Mouse (Mus musculus): ENCODE data around the gene Sult2a3. TPM values are rescaled to one million over a fixed set of nuclear protein-coding genes. Genes with fewer than 3 reads are reported as not detected.
"Not testable (repeated sequence)": the region's sequence is repeated elsewhere in the genome, so short reads cannot be mapped to it uniquely, and the experiment has no call there.

Gene Sult2a3
- not detected in 2 replicates for polyA plus RNA-seq (2015; fragmentation: Nextera tagmentation; extraction: Ambion mirVana)

- no peak within 1 kb of the TSS for H3K4me2 ChIP-seq (ENCODE audit: low read depth, low read length)
- H3K9me3 ChIP-seq (replicated peaks; ENCODE audit: control insufficient read depth, low read length): no peaks in the 10 kb centered on the region
- no peak for ATAC-seq (ENCODE audit: insufficient read depth, low FRiP score)
- WGBS: 84% methylated on average over 2 of the region's 2 CpGs
- no peaks in the 10 kb centered on the region for H3K4me1 ChIP-seq (ENCODE audit: control insufficient read depth, insufficient read depth, low read length)
- no peaks in the 10 kb centered on the region for H3K27me3 ChIP-seq (ENCODE audit: control insufficient read depth, insufficient read depth, low read length)
- no peak within 1 kb of the TSS for H3K27ac ChIP-seq (ENCODE audit: low read length)
- no peaks in the 10 kb centered on the region for H3K36me3 ChIP-seq (ENCODE audit: control insufficient read depth, insufficient read depth, low read length)
- no peak within 1 kb of the TSS for H3K4me3 ChIP-seq (replicated peaks; ENCODE audit: low read length)
- no peak within 1 kb of the TSS for H3K9ac ChIP-seq (ENCODE audit: low read length)
Measured at GRCm38 (mm10) chr7:14122944-14123343, at the start of gene Sult2a3. Gene Sult2a3, minus strand, starts transcription at chr7:14123044.

- no peak for ATAC-seq (ENCODE audit: insufficient read depth, low FRiP score)
- Histone ChIP-seq H3K27me3 (ENCODE audit: control insufficient read depth, insufficient read depth, low read length) (no peaks in the 10 kb centered on the region), H3K27ac (ENCODE audit: low read length) (no peak overlapping the region), H3K4me1 (ENCODE audit: control insufficient read depth, insufficient read depth, low read length) (no peaks in the 10 kb centered on the region), H3K9ac (ENCODE audit: low read length) (no peak overlapping the region), H3K36me3 (ENCODE audit: control insufficient read depth, insufficient read depth, low read length) (no peaks in the 10 kb centered on the region), H3K4me3 (replicated peaks; ENCODE audit: low read length) (no peak overlapping the region), H3K4me2 (ENCODE audit: low read depth, low read length) (no peak overlapping the region), H3K9me3 (replicated peaks; ENCODE audit: control insufficient read depth, low read length) (no peaks in the 10 kb centered on the region)
- WGBS: 79% methylated on average over 2 of the region's 2 CpGs
Measured at GRCm38 (mm10) chr7:14120436-14120835, 2.4 kb downstream of the Sult2a3 start.

GRCm38 (mm10) chr7:14119865-14120264 lies 3.0 kb downstream of the Sult2a3 start:
- H3K27ac ChIP-seq (ENCODE audit: low read length); H3K9ac ChIP-seq (ENCODE audit: low read length); H3K36me3 ChIP-seq (ENCODE audit: control insufficient read depth, insufficient read depth, low read length); H3K9me3 ChIP-seq (replicated peaks; ENCODE audit: control insufficient read depth, low read length); H3K4me1 ChIP-seq (ENCODE audit: control insufficient read depth, insufficient read depth, low read length); ATAC-seq (ENCODE audit: insufficient read depth, low FRiP score); H3K4me3 ChIP-seq (replicated peaks; ENCODE audit: low read length); H3K27me3 ChIP-seq (ENCODE audit: control insufficient read depth, insufficient read depth, low read length); H3K4me2 ChIP-seq (ENCODE audit: low read depth, low read length): not testable (repeated sequence)
- WGBS: 65% methylated on average over 3 of the region's 3 CpGs

- no peak for ATAC-seq (ENCODE audit: insufficient read depth, low FRiP score)
- no peak overlapping the region for H3K4me2 ChIP-seq (ENCODE audit: low read depth, low read length)
- no peaks in the 10 kb centered on the region for H3K36me3 ChIP-seq (ENCODE audit: control insufficient read depth, insufficient read depth, low read length)
- H3K27ac ChIP-seq (ENCODE audit: low read length): no peak overlapping the region
- no peaks in the 10 kb centered on the region for H3K27me3 ChIP-seq (ENCODE audit: control insufficient read depth, insufficient read depth, low read length)
- H3K9ac ChIP-seq (ENCODE audit: low read length): no peak overlapping the region
- no peak overlapping the region for H3K4me3 ChIP-seq (replicated peaks; ENCODE audit: low read length)
- H3K9me3 ChIP-seq (replicated peaks; ENCODE audit: control insufficient read depth, low read length): no peaks in the 10 kb centered on the region
- no peaks in the 10 kb centered on the region for H3K4me1 ChIP-seq (ENCODE audit: control insufficient read depth, insufficient read depth, low read length)
- 17% methylated on average over 1 of the region's 1 CpGs for WGBS
Measured at GRCm38 (mm10) chr7:14116761-14117160, 6.1 kb downstream of the Sult2a3 start.

GRCm38 (mm10) chr7:14114471-14114870 lies 8.4 kb downstream of the Sult2a3 start:
- H3K4me1 ChIP-seq (ENCODE audit: control insufficient read depth, insufficient read depth, low read length); H3K4me3 ChIP-seq (replicated peaks; ENCODE audit: low read length); H3K4me2 ChIP-seq (ENCODE audit: low read depth, low read length); H3K9ac ChIP-seq (ENCODE audit: low read length); ATAC-seq (ENCODE audit: insufficient read depth, low FRiP score); H3K36me3 ChIP-seq (ENCODE audit: control insufficient read depth, insufficient read depth, low read length); H3K27ac ChIP-seq (ENCODE audit: low read length); H3K9me3 ChIP-seq (replicated peaks; ENCODE audit: control insufficient read depth, low read length); H3K27me3 ChIP-seq (ENCODE audit: control insufficient read depth, insufficient read depth, low read length): not testable (repeated sequence)
- 58% methylated on average over 3 of the region's 3 CpGs for WGBS

- H3K4me2 ChIP-seq (ENCODE audit: low read depth, low read length); H3K4me3 ChIP-seq (replicated peaks; ENCODE audit: low read length); H3K36me3 ChIP-seq (ENCODE audit: control insufficient read depth, insufficient read depth, low read length); H3K27ac ChIP-seq (ENCODE audit: low read length); H3K9me3 ChIP-seq (replicated peaks; ENCODE audit: control insufficient read depth, low read length); H3K27me3 ChIP-seq (ENCODE audit: control insufficient read depth, insufficient read depth, low read length); H3K4me1 ChIP-seq (ENCODE audit: control insufficient read depth, insufficient read depth, low read length); ATAC-seq (ENCODE audit: insufficient read depth, low FRiP score); H3K9ac ChIP-seq (ENCODE audit: low read length): not testable (repeated sequence)
- 56% methylated on average over 1 of the region's 1 CpGs for WGBS
Measured at GRCm38 (mm10) chr7:14047821-14048220, 75.0 kb downstream of the Sult2a3 start.

- not testable (repeated sequence) for H3K36me3 ChIP-seq (ENCODE audit: control insufficient read depth, insufficient read depth, low read length); H3K27me3 ChIP-seq (ENCODE audit: control insufficient read depth, insufficient read depth, low read length); H3K9ac ChIP-seq (ENCODE audit: low read length); ATAC-seq (ENCODE audit: insufficient read depth, low FRiP score); H3K9me3 ChIP-seq (replicated peaks; ENCODE audit: control insufficient read depth, low read length); H3K27ac ChIP-seq (ENCODE audit: low read length); H3K4me2 ChIP-seq (ENCODE audit: low read depth, low read length); H3K4me1 ChIP-seq (ENCODE audit: control insufficient read depth, insufficient read depth, low read length); H3K4me3 ChIP-seq (replicated peaks; ENCODE audit: low read length)
Measured at GRCm38 (mm10) chr7:14030831-14031230, 92.0 kb downstream of the Sult2a3 start.

Other genes starting within 250 kb of the Sult2a3 start
- not detected in 2 replicates for gene Sult2a4, start 133.4 kb downstream of the Sult2a3 start, polyA plus RNA-seq (2015; fragmentation: Nextera tagmentation; extraction: Ambion mirVana)
- gene Sult2a6, start 131.8 kb upstream of the Sult2a3 start, polyA plus RNA-seq (2015; fragmentation: Nextera tagmentation; extraction: Ambion mirVana): not detected in 2 replicates
- gene Obox8, start 210.5 kb upstream of the Sult2a3 start, polyA plus RNA-seq (2015; fragmentation: Nextera tagmentation; extraction: Ambion mirVana): not detected in 2 replicates

Measured in stomach, embryonic 16.5 days (tissue).